18 mouse cellular contexts compared by ENCODE assay signal in the genomic region with DNA sequence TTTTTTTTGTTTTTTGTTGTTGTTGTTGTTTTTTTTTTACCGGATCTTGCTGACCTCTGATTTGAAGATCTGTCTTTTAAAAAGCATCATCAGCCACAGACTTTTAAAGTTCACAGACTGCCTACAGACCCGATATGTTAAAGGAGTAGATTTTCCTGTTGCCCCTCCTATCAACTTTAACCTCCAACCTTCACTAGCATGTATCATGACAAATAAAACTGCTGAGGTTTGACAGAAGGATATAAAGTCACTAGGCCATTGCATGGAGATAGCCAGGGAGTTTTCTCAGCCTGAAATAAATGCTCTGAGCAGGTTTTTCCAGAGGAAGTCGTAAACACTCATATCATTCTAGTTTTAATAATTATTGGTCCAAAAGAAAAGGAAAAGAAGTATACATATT.
"Had no signal": no experiment of that assay in that cellular context is flagged by ENCODE, and none has a peak within 500 bp of the region (broad histone marks: within the 10 kb centered on the region; RNA-seq: fewer than 3 reads in every experiment).

No protein-coding gene starts in this region.

- H3K27ac ChIP-seq: midbrain, embryonic 10.5 days; midbrain, embryonic 12.5 days; neural tube, embryonic 13.5 days; neural tube, embryonic 15.5 days had no signal

- H3K9me3 ChIP-seq: neural tube, embryonic 15.5 days had no signal

- H3K4me2 ChIP-seq: lung, embryonic 14.5 days; midbrain, embryonic 12.5 days; neural tube, embryonic 13.5 days; neural tube, embryonic 15.5 days had no signal

- DNase-seq: lung, embryonic 14.5 days; lung, postnatal 10 days; lung, postnatal 4 days; midbrain, embryonic 14.5 days; retina, postnatal 1 day; right cerebral cortex, adult 18-20 months; right cerebral cortex, postnatal 25 days; right cerebral cortex, postnatal 4 days; spleen, adult 18-20 months; thymus, adult 18-20 months; thymus, postnatal 14 days; thymus, postnatal 36 days had no signal

- H3K4me3 ChIP-seq: midbrain, embryonic 10.5 days; midbrain, embryonic 12.5 days; myocyte; neural tube, embryonic 13.5 days; neural tube, embryonic 15.5 days had no signal

- H3K36me3 ChIP-seq: midbrain, embryonic 12.5 days; neural tube, embryonic 13.5 days; neural tube, embryonic 15.5 days had no signal

- H3K9ac ChIP-seq: lung, embryonic 14.5 days; midbrain, embryonic 12.5 days; neural tube, embryonic 13.5 days; neural tube, embryonic 15.5 days had no signal

- H3K27me3 ChIP-seq: midbrain, embryonic 12.5 days; neural tube, embryonic 13.5 days; neural tube, embryonic 15.5 days had no signal

- ATAC-seq: midbrain, embryonic 16.5 days had no signal

- H3K4me1 ChIP-seq: neural tube, embryonic 15.5 days had no signal
